Mouse (Mus musculus): ENCODE measurements around the gene Sypl2.

Gene Sypl2

GRCm38 (mm10) chr3:108205601-108206000, 20.8 kb downstream of the Sypl2 start:
- DNase-seq (ENCODE audit: low read depth, low spot score), result no peak

- no peak for DNase-seq (ENCODE audit: low read depth, low spot score)
Measured at GRCm38 (mm10) chr3:108204470-108204869, 22.0 kb downstream of the Sypl2 start.

- no peak for DNase-seq (ENCODE audit: low read depth, low spot score)
Measured at GRCm38 (mm10) chr3:108203621-108204325, 22.7 kb downstream of the Sypl2 start.

GRCm38 (mm10) chr3:108203212-108203611, 23.2 kb downstream of the Sypl2 start:
- DNase-seq (ENCODE audit: low read depth, low spot score), result no peak

- no peak for DNase-seq (ENCODE audit: low read depth, low spot score)
Measured at GRCm38 (mm10) chr3:108202506-108202905, 23.9 kb downstream of the Sypl2 start.

- peak; percentile 82 for DNase-seq (ENCODE audit: low read depth, low spot score)
Measured at GRCm38 (mm10) chr3:108200329-108201323, 25.8 kb downstream of the Sypl2 start, which contains the start of gene Cyb561d1. Gene Cyb561d1 (minus strand): TSS chr3:108201212.

- no peak for DNase-seq (ENCODE audit: low read depth, low spot score)
Measured at GRCm38 (mm10) chr3:108199231-108199630, 27.2 kb downstream of the Sypl2 start.

- no peak for DNase-seq (ENCODE audit: low read depth, low spot score)
Measured at GRCm38 (mm10) chr3:108197066-108197497, 29.4 kb downstream of the Sypl2 start.

- DNase-seq (ENCODE audit: low read depth, low spot score), result no peak
Measured at GRCm38 (mm10) chr3:108195941-108196590, 30.4 kb downstream of the Sypl2 start.

GRCm38 (mm10) chr3:108195287-108195686, 31.2 kb downstream of the Sypl2 start:
- DNase-seq (ENCODE audit: low read depth, low spot score), result no peak

- DNase-seq (ENCODE audit: low read depth, low spot score), result no peak
Measured at GRCm38 (mm10) chr3:108193686-108194085, 32.8 kb downstream of the Sypl2 start.

GRCm38 (mm10) chr3:108189897-108190296, 36.6 kb downstream of the Sypl2 start:
- DNase-seq (ENCODE audit: low read depth, low spot score), result no peak

GRCm38 (mm10) chr3:108188716-108189490, 37.5 kb downstream of the Sypl2 start:
- DNase-seq (ENCODE audit: low read depth, low spot score), result no peak

GRCm38 (mm10) chr3:108187111-108187795, 39.2 kb downstream of the Sypl2 start:
- no peak for DNase-seq (ENCODE audit: low read depth, low spot score)

GRCm38 (mm10) chr3:108186098-108187047, 40.1 kb downstream of the Sypl2 start, which contains the start of gene Amigo1:
Gene Amigo1 (plus strand): TSS chr3:108186335.
- no peak for DNase-seq (ENCODE audit: low read depth, low spot score)

- DNase-seq (ENCODE audit: low read depth, low spot score), result no peak
Measured at GRCm38 (mm10) chr3:108185460-108186097, 40.9 kb downstream of the Sypl2 start.

GRCm38 (mm10) chr3:108184742-108185141, 41.7 kb downstream of the Sypl2 start:
- no peak for DNase-seq (ENCODE audit: low read depth, low spot score)

GRCm38 (mm10) chr3:108180514-108180913, 45.9 kb downstream of the Sypl2 start:
- DNase-seq (ENCODE audit: low read depth, low spot score), result no peak
